Mouse (Mus musculus): ENCODE measurements around the gene Nos3.

Nos3 gene

DNA sequence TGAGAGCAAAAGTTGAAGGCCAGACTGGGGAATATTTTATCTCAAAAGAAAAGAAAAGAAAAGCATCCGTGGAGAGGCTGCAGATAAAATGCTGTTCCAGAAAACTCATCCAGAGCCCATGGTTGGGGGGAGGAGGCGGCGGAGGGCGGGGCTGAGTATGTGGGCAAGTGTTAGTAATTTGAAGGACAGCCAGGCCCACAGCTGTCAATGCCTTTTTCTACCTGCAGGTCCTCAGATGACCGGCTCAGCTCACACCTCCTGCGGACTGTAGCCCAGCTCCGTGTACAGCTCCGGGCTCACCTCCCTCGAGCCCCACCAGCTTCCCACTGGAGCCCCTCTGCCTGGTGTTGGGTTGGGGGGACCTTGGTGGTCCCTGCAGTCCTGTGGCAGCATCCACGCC, 35.1 kb downstream of the Nos3 start:
- DNase-seq (ENCODE audit: low spot score): no peak

DNA sequence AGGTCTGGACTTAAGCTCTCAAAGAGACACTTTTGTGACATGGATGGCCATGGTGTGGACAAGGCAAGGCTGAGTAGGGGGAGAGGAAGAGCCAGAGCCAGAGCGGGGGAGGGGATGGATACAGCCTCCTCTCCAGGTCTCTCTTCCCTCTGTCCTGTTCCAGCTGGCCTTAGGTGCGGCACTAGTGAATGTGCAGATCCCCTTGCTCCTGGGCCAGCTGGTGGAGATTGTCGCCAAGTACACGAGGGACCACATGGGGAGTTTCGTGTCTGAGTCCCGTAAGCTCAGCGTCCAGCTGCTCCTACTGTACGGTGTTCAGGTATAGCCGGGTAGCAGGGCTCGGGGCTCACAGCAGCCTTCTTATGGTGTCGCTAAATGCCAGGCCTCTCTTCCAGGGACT, 35.8 kb downstream of the Nos3 start:
- DNase-seq (ENCODE audit: low spot score): no peak

DNA sequence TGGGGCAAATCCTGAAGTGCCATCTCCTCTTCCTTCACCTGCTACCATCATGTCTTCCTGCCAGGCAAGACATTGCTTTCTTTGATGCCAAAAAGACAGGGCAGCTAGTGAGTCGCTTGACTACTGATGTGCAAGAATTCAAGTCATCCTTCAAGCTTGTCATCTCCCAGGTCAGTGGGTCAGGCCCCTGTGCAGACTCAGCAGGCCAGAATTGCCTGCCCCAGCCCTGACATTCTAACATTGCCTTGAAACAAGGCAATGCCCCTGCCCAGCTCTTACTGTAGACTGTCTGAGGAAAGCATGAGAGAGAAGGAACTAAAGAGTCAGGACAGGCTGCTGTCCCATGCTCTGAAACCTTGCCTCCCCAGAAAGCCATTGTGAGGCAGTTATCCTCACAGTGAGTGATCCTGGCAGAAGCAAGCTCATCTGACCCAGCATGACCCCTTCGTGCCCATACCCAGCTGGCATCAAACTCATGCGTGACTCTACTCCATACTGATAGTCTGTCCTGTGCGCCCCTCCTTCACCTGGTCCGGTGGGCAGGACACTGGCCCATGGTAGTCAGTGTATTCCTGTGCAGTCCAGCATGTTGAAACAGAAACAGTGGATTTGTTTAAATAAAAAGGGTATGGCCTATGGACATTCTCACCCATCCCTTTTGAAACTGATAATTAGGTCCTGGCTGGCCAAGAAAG, 36.4 kb downstream of the Nos3 start:
- no peak for DNase-seq (ENCODE audit: low spot score)

DNA sequence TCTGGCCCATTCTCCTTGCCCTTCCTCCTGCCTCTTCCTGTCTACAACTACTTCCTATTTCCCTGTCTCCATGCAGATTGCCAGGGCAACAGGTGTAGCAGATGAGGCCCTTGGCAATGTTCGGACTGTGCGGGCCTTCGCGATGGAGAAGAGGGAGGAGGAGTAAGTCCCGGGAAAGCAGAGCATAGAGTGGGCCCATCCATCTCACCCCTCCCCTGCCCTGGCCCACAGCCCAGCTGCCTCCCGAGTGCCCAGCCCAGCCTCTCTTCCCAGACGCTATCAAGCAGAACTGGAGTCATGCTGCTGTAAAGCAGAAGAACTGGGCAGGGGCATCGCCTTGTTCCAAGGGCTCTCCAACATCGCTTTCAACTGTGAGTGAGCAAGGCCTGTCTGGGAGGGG, 37.4 kb downstream of the Nos3 start:
- no peak for DNase-seq (ENCODE audit: low spot score)

DNA sequence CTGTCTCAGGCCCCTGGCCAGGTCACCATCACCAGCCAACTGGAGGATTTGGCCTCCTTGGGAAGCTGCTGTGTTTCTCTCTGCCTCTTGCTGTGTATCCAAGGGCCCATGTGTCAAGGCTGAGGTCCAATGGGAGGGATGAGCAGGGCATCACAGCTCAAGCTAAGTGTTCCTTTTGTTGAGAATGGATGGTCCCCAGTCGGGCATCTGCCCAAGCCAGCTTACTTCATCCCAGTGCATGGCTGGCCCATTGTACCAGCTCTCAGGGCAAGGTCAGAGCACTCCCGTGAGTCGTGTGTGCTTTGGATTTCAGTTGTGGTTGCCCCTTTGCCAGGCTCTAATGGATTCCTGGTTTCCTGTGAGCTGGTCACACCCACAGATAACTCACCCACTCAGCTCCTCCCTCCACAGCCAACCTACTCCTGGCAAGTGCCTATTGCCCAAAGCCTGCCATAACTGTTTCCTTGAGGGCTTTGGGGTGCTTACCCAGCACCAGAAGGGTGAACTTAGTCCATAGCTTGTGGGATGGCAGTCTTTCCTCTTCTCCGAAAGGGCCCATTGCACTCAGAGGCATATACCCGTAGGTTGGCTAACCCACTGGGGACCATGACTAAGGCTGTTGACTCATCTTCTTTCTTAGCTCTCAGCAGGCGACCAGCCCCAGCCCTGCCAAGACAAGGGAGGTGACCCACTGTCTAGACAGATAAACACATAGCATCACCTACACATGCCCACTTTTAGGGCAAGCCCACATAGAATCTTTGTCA, 40.2 kb downstream of the Nos3 start:
- DNase-seq (ENCODE audit: low spot score): no peak

DNA sequence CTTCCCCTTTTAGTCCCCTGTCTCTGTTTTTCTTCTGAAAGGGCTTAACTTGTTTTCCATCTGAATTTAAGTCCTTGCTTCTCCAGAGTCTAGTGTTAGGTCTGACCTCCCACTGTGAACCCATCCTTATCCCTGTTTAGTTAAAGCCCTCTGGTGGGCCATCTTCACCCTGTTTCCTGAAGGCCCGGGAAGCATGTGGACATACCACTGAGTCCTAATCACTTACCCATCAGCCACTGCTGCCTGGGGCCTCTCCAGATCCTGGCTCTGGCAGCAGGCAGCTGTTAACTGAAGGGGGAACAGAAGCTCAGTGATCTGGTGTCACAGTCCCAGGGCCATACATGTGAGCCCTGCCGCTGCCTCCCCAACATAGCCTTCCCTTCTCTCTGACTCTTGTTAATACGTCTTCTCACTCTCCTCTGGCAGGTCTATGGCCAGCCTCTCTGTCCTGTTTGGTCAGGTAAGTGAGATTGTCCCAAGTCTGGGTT, 40.8 kb downstream of the Nos3 start:
- DNase-seq (ENCODE audit: low spot score): no peak

DNA sequence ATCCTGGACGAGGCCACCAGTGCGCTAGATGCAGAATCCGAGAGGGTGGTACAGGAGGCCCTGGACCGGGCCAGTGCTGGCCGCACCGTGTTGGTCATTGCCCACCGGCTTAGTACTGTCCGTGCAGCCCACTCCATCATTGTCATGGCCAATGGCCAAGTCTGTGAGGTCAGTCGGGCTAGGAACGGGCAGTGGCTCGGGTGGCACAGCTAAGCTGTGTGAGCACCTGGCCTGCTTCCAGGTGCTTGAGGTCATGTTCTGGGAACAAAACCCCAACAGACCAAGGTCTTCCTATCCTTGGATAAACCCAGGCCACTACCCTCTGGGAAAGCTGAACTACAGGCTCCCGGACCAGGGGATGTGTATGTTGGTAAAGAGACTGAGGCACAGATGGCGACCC, 44.0 kb downstream of the Nos3 start:
- DNase-seq (ENCODE audit: low spot score): no peak

DNA sequence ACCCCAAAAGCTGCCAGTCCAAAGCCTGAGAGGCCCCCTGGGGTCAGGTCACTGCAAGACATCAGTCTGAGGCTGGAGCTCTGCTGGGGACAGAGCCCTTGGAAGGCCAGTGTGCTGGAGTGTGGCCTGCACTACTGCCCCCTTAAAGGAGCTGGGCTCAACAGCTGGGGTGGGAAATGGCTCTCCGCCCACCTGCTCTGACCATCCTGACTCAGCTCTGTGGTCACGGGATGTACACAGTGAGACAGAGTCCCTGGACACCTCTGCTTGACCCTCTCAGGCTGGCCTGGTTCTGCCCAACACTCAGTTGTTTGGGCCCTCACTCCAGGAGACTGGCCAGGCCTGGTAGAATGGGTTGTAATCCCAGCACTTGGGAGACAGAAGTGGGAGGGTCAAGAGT, 44.9 kb downstream of the Nos3 start:
- no peak for DNase-seq (ENCODE audit: low spot score)

DNA sequence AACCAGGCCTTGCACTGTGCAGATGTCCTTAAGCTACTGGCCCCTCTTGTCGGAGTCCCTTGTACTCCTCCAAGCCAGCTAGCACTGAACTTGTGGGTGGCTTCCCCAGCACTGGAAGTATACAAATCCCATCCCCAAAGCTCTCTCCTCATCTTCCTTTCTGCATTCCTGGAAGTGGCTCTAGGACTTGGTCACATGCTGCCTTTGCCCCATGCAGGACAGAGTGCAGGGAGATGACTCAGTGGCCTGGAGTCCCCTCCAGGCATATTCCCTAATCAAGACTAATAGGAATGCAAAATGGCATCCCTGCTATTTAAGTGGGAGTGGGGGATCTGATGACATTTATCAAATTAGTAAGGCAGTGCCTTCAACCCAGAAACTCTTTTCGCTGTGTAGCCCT, 47.5 kb downstream of the Nos3 start:
- no peak for DNase-seq (ENCODE audit: low spot score)

DNA sequence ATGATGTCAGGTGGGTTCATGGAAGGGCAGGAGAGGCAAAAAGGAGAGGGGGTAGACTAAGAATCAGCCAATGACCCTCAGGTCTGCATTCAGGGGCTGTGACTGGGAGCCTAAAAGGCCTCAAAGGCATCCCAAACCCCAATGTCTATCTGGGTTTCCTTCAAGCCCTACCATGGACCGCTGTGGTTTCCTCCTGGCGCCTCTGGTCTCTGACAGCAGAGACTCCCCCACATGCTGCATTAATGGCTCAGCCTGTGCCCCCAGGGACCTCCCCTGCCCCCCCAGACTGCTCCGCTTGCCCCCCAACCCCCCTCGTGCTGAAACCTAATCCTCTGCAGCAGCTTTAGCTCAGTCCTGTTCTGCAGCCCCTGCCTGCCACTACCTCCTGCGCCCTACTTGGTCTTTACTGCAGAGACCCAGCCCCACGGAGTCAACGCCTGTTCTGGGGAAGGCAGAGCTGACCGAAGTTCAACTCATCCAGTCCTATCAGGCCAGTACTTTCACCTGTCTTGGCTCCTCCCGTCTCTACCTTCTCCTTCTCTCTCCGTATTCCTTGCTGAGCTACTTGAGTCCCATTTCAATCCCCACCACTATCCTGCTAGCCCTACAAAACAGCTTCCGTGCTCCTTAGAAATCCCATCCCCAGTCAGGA, 48.6 kb downstream of the Nos3 start, which contains the start of gene Asic3:
Gene Asic3 (plus strand): TSS at position 351 of the 652 bp plus-strand sequence.
- no peak for DNase-seq (ENCODE audit: low spot score)

DNA sequence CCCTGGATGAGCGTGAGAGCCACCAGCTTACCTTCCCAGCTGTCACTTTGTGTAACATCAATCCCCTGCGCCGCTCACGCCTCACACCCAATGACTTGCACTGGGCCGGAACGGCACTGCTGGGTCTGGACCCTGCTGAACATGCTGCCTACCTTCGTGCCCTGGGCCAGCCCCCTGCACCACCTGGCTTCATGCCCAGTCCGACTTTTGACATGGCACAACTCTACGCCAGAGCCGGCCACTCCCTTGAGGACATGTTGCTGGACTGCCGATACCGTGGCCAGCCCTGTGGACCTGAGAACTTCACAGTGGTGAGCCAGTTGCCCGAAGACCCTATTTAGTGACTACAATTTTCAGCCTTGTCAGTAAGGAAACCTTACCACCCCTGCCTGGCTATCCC, 49.3 kb downstream of the Nos3 start:
- DNase-seq (ENCODE audit: low spot score): no peak

DNA sequence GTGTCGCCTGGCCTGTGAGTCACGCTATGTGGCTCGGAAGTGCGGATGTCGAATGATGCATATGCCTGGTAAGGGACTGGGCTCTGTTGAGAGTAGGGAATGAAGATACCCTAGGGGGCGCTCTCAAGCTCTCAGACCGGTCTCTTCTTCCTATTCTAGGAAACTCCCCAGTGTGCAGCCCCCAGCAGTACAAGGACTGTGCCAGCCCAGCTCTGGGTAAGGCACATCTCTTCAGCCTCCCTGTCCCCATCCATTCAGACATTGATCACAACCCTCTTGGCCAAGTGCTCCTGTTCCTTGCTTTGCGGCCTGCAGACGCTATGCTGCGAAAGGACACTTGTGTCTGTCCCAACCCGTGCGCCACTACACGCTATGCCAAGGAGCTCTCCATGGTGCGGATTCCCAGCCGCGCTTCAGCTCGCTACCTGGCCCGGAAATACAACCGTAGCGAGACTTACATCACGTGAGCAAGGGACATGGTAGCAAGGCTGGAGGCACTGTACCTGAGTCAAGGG, 51.7 kb downstream of the Nos3 start:
- DNase-seq (ENCODE audit: low spot score): peak; percentile 65

DNA sequence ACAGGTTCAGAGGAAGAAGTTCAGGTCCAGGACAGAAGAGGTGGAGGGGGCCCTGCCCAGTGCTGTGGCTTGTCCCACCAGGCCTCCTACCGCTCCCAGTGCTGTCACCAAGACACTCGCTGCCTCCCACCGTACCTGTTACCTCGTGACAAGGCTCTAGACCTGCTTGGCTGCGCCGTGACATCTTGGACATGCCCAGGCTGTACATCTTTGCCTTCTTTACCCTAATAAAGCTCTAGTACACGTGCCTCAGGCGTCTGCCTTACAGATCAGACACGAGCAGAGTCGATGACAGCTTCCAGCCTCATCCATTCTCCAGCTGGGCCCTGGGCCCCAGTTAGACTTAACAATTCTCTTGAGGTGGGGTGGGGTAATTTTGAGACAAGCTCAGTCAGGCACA, 53.0 kb downstream of the Nos3 start:
- no peak for DNase-seq (ENCODE audit: low spot score)

DNA sequence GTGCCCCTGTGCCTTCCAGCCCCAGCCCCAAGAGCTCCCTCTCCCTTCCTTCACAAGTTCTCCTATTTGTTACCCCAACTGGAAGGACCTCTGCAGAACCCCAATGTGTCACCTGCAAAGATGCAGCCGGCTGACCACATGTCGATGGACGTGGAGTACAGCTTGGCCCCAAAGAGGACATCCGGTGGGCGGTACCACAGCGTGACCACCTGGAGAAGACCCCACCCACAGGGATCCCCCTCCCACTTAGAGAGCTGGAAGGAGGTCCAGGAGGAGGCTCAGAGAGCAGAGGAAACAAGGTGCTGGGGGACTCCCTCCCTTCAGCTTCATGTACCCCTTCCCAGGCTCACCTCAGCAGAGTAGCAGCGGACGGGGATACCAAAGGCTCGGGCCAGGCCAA, 55.8 kb downstream of the Nos3 start:
- DNase-seq (ENCODE audit: low spot score): no peak

DNA sequence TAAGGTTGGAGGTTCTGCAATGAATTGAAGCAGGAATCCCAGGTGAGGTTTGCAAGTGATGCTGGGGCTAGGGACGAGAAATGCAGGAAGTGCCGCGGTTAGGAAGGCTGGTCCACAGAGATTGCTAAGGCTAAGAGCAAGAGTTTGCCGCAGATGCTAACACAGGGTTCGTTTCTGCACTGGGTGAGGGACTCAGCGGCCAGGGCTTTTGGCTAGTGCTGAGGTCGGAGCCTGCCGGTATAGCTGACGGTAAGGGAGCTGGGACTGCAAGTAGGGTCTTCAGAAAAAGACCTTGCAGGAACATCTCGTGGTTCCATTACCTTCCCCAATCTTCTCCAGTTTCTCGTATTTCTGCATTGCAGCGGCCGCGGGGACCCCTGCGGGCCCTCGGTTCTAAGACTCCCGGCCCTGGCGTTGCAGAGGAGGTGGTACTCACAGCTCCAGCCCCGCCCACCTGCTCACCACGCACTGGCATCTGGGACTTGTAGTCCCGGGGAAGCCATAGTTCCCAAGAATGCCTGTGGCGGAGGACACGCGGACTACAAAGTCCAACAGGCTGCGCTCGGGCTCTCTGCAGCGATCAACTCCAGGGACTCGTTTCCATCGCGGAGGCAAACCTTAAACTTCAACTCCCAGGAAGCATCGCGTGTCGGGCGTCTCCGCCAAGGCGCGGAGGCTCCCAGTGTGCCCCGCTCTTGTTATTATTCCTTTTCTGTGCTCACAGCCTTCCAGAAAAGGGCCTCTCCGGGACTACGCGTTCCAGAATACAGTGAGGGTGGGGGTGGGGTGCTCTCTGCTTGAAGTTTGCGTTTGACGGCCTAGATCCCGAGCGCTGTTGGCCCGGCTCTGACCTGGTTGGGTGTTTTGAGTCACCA, 58.8 kb downstream of the Nos3 start, which contains the start of the genes Cdk5 and Slc4a2:
Gene Cdk5 (minus strand): TSS at position 402 of the 875 bp plus-strand sequence.
Gene Slc4a2 (plus strand): TSS at position 709 of the 875 bp plus-strand sequence.
- DNase-seq (ENCODE audit: low spot score): peak; percentile 95

DNA sequence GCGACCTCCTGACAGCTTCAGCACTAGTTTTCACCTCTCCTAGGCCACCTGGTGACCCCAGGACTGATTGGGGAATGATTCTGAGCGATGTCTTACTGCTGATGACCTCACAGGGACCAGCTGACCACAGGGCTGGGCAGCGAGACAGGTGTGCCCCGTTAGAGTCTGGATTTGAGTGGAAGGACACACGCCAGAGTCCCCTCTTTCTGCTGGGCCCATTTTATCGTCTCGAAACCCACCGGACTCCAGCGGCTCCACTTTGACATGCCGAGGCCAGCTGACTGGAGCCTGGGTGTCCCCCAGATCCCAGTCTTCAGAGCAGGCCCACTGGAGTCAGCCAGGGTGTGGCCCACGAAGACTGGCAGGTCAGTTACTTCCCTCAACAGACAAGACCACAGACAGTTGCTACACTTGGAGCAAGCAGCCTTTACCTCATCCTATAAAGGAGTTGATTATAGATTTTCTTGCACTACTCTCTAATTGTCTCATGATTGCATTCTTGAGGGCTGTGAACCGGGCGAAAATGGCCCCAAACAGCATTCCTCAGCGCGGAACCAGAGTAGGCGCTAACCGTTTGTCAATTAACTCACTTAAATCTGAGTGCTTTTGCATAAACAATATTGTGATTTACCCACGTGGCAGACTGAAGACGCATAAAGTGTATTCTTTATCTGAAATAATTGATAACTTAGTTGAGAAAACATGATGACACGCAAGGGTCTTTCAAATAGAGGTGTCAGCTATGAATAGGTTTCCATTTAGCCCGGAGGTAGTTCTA, 59.6 kb downstream of the Nos3 start:
- no peak for DNase-seq (ENCODE audit: low spot score)

DNA sequence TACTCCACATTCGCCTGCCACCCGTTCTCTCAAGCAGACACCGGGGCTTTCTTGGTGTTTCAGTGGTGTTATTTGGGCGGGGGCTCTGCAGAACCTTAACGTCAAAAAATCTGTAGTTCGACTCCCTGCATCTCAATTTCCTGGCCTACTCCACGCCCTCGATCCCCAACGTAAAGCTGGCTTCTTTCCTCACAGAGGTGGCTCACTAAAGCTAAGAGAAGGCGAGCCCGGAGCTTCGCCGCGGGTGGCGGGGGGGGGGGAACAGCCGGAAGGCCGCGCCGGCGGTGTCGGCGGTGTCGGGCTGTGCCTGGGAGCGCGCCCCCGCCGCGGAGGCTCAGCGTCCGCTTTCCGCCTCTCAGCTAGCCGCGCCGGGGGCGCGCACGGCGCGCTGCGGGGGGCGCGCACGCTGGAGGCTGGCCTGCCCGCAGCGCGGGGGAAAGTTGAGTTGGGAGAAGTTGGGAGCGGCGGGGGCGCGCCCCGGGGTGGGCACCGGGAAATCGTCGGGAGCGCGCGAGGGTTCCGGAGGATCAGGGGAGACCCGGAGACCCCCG, 60.3 kb downstream of the Nos3 start:
- DNase-seq (ENCODE audit: low spot score): peak; percentile 90

DNA sequence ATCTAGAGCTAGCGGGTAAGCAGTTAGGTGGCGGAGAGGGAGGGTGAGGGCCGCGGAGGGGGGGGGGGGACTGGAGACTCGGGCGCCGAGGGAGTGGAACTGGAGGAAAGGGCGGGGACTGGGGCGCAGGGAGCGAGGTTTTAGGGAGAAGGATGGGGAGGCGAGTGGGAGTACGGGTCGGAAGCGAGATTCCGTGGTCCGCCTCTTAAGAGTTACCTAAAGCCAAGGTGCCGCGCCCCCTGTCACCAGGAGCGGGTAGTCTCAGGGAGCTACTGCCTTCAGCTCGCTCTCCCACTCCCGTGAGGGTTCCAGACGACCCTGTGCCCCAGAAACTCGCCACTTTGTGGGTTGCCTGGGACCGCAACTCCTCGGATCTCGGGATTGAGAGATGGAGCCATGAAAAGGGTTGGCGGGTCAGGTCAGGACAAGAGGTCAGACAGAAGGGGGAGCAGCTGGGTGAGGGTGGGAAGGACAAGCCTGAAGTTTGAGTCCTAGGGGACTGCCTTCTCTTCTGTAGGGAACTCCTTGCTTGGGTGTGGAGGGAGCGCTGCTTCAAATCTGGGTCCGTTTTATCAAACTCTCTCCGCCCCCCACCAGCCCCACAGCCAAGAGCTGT, 60.9 kb downstream of the Nos3 start:
- no peak for DNase-seq (ENCODE audit: low spot score)

DNA sequence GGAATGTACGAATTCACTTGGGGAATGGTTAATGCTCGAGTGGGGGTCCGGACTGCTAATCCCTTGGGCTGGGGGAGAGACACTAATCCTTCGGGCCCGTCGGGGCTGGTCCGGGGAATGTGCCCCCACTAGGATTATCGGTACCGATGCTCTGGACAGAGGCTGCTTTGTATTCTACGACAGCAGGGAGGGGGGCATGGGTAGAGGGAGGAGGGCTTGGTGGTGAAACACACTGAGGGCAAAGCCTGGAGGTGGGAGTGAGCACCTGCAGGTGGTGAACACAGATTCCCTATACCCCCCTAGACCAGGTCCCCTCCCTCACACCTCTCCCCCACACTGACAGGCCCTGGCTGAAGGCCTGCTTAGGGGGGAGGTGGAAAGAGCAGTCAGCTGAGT, 61.4 kb downstream of the Nos3 start:
- DNase-seq (ENCODE audit: low spot score): no peak
